Mouse (Mus musculus) adrenal gland, adult 18-20 months (tissue): Measurements from ENCODE around the gene Sidt1. TPM values are rescaled to one million over a fixed set of nuclear protein-coding genes. Genes with fewer than 3 reads are reported as not detected.

ENCODE experiments used
- total RNA-seq, 2 experiments: library from RNA; stranded (reverse); gene quantifications; 1 replicate in 1 of 2; 2 replicates in 1 of 2; pipeline ENCODE4 v1.2.3; 2021

Sidt1 gene
- total RNA-seq, 2 experiments from 2014 or later, result 7.8 to 9.2 TPM

Other genes starting within 250 kb of the Sidt1 start
- 100 to 1,000 TPM; 133 to 162 TPM for gene Atp6v1a, start 193.5 kb downstream of the Sidt1 start, total RNA-seq
- 10 to 100 TPM; 87.1 to 96.8 TPM for gene Naa50, start 193.4 kb downstream of the Sidt1 start, total RNA-seq
- 10 to 100 TPM; 18.8 to 20.7 TPM for gene Usf3, start 159.9 kb downstream of the Sidt1 start, total RNA-seq
- 10 to 100 TPM; 17.7 to 21.0 TPM for gene Spice1, start 13.9 kb upstream of the Sidt1 start, total RNA-seq
- gene Cfap44, start 61.6 kb upstream of the Sidt1 start, total RNA-seq, result 1 to 10 TPM in 1 of 2 experiments, under 1 TPM in 1; 0.22 to 1.4 TPM
- 10 to 100 TPM; 25.2 to 48.5 TPM for gene Boc, start 225.7 kb upstream of the Sidt1 start, total RNA-seq